Mouse (Mus musculus): ENCODE data around the gene H2al3. TPM values are rescaled to one million over a fixed set of nuclear protein-coding genes. Genes with fewer than 3 reads are reported as not detected.

The H2al3 gene
- polyA plus RNA-seq (2012; ENCODE audit: low replicate concordance): not detected in 2 replicates

DNA sequence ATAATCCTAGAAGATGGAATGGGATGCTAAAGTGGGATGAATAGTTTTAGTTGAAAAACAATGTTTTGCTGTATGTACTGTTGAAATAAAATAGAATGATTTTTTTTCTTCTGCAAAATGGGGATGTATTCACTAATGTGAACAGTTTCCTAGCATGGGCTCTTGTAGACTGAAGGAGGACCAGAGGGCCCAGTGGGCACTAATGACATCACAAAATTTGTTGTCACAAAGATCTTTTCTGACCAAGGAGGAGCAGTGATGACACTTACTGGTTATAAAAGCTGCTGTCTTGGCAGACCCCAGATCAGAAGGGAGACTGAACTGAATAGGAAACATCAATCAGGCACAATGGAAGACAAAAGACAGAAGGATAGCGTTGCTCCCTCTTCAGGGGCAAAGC lies at the start of gene H2al3:
H2al3 (plus strand) TSS at position 301 of the 400 bp plus-strand sequence.

DNA sequence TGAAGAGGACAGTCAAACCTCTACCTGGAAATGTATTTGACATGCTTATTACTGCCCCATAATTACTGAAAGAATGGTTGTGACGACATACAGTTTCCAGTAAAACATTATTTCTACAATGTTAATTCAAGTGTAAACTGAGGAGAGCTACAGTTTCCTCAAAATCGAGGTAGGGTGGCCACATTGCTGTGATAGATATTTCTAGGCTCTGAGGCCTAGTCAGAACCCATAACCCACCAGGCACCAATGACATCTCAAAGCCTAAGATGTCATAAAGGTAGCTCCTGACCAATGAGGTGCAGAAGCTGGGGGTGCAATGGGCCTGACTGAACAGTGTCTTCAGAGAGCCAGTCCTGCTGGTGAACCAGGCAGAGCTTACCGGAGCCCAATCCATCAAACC lies 2.9 kb upstream of the H2al3 start, which contains the start of gene Hypm:
Hypm (plus strand) TSS at position 301 of the 400 bp plus-strand sequence.

GRCm38 (mm10) chrX:9885322-9885721 lies 35.8 kb downstream of the H2al3 start, which contains the start of gene Sytl5:
Gene Sytl5 (plus strand): TSS chrX:9885622.

Other genes starting within 250 kb of the H2al3 start
- gene Dynlt3, start 186.7 kb upstream of the H2al3 start, polyA plus RNA-seq (2012; ENCODE audit: low replicate concordance): 0.88 and 3.5 TPM in 2 replicates
- not detected in 2 replicates for gene Hypm, start 2.8 kb upstream of the H2al3 start, polyA plus RNA-seq (2012; ENCODE audit: low replicate concordance)
- gene Sytl5, start 35.9 kb downstream of the H2al3 start, polyA plus RNA-seq (2012; ENCODE audit: low replicate concordance): not detected in 2 replicates

Measured in hematopoietic multipotent progenitor cell, adult 10-12 weeks (in vitro differentiated cells).